Mouse (Mus musculus): ENCODE results near the gene Gemin5.

Gene Gemin5

GRCm38 (mm10) chr11:58094766-58095165 is 73.6 kb downstream of the Gemin5 start:
- H3K36me3 ChIP-seq (ENCODE audit: insufficient read depth, low read length) = no peaks in the 10 kb centered on the region
- H3K9me3 ChIP-seq (ENCODE audit: low read length) = no peaks in the 10 kb centered on the region
- no peaks in the 10 kb centered on the region for H3K27me3 ChIP-seq (ENCODE audit: insufficient read depth, low read length)
- TF ChIP-seq NANOG (IDR thresholded peaks at IDR 0.05; ENCODE audit: borderline replicate concordance, low read length) = no peak
- TF ChIP-seq POU5F1 (IDR thresholded peaks at IDR 0.05; ENCODE audit: borderline replicate concordance, low read length) = no peak
- TF ChIP-seq CTCF (conservative IDR thresholded peaks at IDR 0.05; ENCODE audit: low read length) = no peak
- no peak overlapping the region for H3K4me3 ChIP-seq (replicated peaks; ENCODE audit: low read length)
- peaks cover 45% of the 10 kb centered on the region for H3K4me1 ChIP-seq (replicated peaks; ENCODE audit: low read depth, low read length)

- Histone ChIP-seq H3K4me3 (replicated peaks; ENCODE audit: low read length) (peak within 1 kb of the TSS; percentile 62), H3K36me3 (ENCODE audit: insufficient read depth, low read length) (no peaks in the 10 kb centered on the region), H3K9me3 (ENCODE audit: low read length) (no peaks in the 10 kb centered on the region), H3K27me3 (ENCODE audit: insufficient read depth, low read length) (no peaks in the 10 kb centered on the region), H3K4me1 (replicated peaks; ENCODE audit: low read depth, low read length) (peaks cover 45% of the 10 kb centered on the region)
- TF ChIP-seq CTCF (conservative IDR thresholded peaks at IDR 0.05; ENCODE audit: low read length) (no peak), POU5F1 (IDR thresholded peaks at IDR 0.05; ENCODE audit: borderline replicate concordance, low read length) (no peak), NANOG (IDR thresholded peaks at IDR 0.05; ENCODE audit: borderline replicate concordance, low read length) (no peak)
Observed at GRCm38 (mm10) chr11:58093021-58093528, 75.3 kb downstream of the Gemin5 start, which contains the start of gene Gm12248. TSS of gene Gm12248 (minus strand) at chr11:58093134.

- H3K36me3 ChIP-seq (ENCODE audit: insufficient read depth, low read length) = no peaks in the 10 kb centered on the region
- H3K27me3 ChIP-seq (ENCODE audit: insufficient read depth, low read length) = no peaks in the 10 kb centered on the region
- peak overlapping the region; percentile 62 for H3K4me3 ChIP-seq (replicated peaks; ENCODE audit: low read length)
- no peak for TF ChIP-seq NANOG (IDR thresholded peaks at IDR 0.05; ENCODE audit: borderline replicate concordance, low read length)
- H3K4me1 ChIP-seq (replicated peaks; ENCODE audit: low read depth, low read length) = peaks cover 45% of the 10 kb centered on the region
- H3K9me3 ChIP-seq (ENCODE audit: low read length) = no peaks in the 10 kb centered on the region
Observed at GRCm38 (mm10) chr11:58092541-58092940, 75.8 kb downstream of the Gemin5 start.

- no peak overlapping the region for H3K4me3 ChIP-seq (replicated peaks; ENCODE audit: low read length)
Observed at GRCm38 (mm10) chr11:58081716-58082115, 86.6 kb downstream of the Gemin5 start.

GRCm38 (mm10) chr11:58077270-58077669 is 91.1 kb downstream of the Gemin5 start:
- H3K4me3 ChIP-seq (replicated peaks; ENCODE audit: low read length) = no peak overlapping the region
- H3K36me3 ChIP-seq (ENCODE audit: insufficient read depth, low read length) = no peaks in the 10 kb centered on the region
- no peaks in the 10 kb centered on the region for H3K9me3 ChIP-seq (ENCODE audit: low read length)
- H3K27me3 ChIP-seq (ENCODE audit: insufficient read depth, low read length) = no peaks in the 10 kb centered on the region
- H3K4me1 ChIP-seq (replicated peaks; ENCODE audit: low read depth, low read length) = peaks cover 8% of the 10 kb centered on the region
- TF ChIP-seq CTCF (conservative IDR thresholded peaks at IDR 0.05; ENCODE audit: low read length) (no peak), POU5F1 (IDR thresholded peaks at IDR 0.05; ENCODE audit: borderline replicate concordance, low read length) (no peak), NANOG (IDR thresholded peaks at IDR 0.05; ENCODE audit: borderline replicate concordance, low read length) (no peak)

More at GRCm38 (mm10) chr11:58081716-58082115, 86.6 kb downstream of the Gemin5 start:
- Histone ChIP-seq H3K27me3 (ENCODE audit: insufficient read depth, low read length) (no peaks in the 10 kb centered on the region), H3K36me3 (ENCODE audit: insufficient read depth, low read length) (no peaks in the 10 kb centered on the region), H3K4me1 (replicated peaks; ENCODE audit: low read depth, low read length) (peaks cover 17% of the 10 kb centered on the region), H3K9me3 (ENCODE audit: low read length) (no peaks in the 10 kb centered on the region)
- TF ChIP-seq NANOG (IDR thresholded peaks at IDR 0.05; ENCODE audit: borderline replicate concordance, low read length) = no peak
- TF ChIP-seq POU5F1 (IDR thresholded peaks at IDR 0.05; ENCODE audit: borderline replicate concordance, low read length) = no peak
- no peak for TF ChIP-seq CTCF (conservative IDR thresholded peaks at IDR 0.05; ENCODE audit: low read length)

- Histone ChIP-seq H3K4me3 (replicated peaks; ENCODE audit: low read length) (no peak overlapping the region), H3K9me3 (ENCODE audit: low read length) (no peaks in the 10 kb centered on the region), H3K4me1 (replicated peaks; ENCODE audit: low read depth, low read length) (peaks cover 12% of the 10 kb centered on the region), H3K27me3 (ENCODE audit: insufficient read depth, low read length) (no peaks in the 10 kb centered on the region), H3K36me3 (ENCODE audit: insufficient read depth, low read length) (no peaks in the 10 kb centered on the region)
- TF ChIP-seq POU5F1 (IDR thresholded peaks at IDR 0.05; ENCODE audit: borderline replicate concordance, low read length) (no peak), CTCF (conservative IDR thresholded peaks at IDR 0.05; ENCODE audit: low read length) (no peak), NANOG (IDR thresholded peaks at IDR 0.05; ENCODE audit: borderline replicate concordance, low read length) (no peak)
Observed at GRCm38 (mm10) chr11:58072978-58073377, 95.4 kb downstream of the Gemin5 start.

All from E14TG2a.4 (cell line).